Mouse (Mus musculus) hindbrain, embryonic 13.5 days (tissue): ENCODE results near the gene Tmem108. TPM values are rescaled to one million over a fixed set of nuclear protein-coding genes. Genes with fewer than 3 reads are reported as not detected.

Experiments used
- ATAC-seq: fragments of 200-750 bp; cut with Nextera tagmentation; 2 replicates; pipeline ENCODE4 v1.8.0; 2017; ENCODE audit warnings: moderate TSS enrichment; ENCODE audit not compliant: low FRiP score
- H3K27ac ChIP-seq: fragments of 300-500 bp; sonication (generic); 2 replicates; pipeline ENCODE4 v1.5.1; 2015; ENCODE audit warnings: inconsistent platforms, mild to moderate bottlenecking, moderate library complexity
- H3K27me3 ChIP-seq: fragments of 300-500 bp; sonication (generic); 2 replicates; pipeline ENCODE4 v1.6.1; 2015; ENCODE audit warnings: mild to moderate bottlenecking, inconsistent platforms
- H3K36me3 ChIP-seq: fragments of 300-500 bp; sonication (generic); 2 replicates; pipeline ENCODE4 v1.6.1; 2015; ENCODE audit warnings: mild to moderate bottlenecking, inconsistent platforms
- H3K4me1 ChIP-seq: fragments of 300-500 bp; sonication (generic); replicated peaks from 2 replicates; pipeline ENCODE4 v1.6.1; 2015; ENCODE audit warnings: inconsistent platforms
- H3K4me2 ChIP-seq: fragments of 300-500 bp; sonication (generic); 2 replicates; pipeline ENCODE4 v1.6.1; 2015; ENCODE audit warnings: inconsistent platforms, mild to moderate bottlenecking, moderate library complexity
- H3K4me3 ChIP-seq: fragments of 300-500 bp; sonication (generic); 2 replicates; pipeline ENCODE4 v1.5.1; 2015; ENCODE audit warnings: mild to moderate bottlenecking, inconsistent platforms
- H3K9ac ChIP-seq: fragments of 300-500 bp; sonication (generic); 2 replicates; pipeline ENCODE4 v1.6.1; 2015; ENCODE audit warnings: mild to moderate bottlenecking, inconsistent platforms
- H3K9me3 ChIP-seq: fragments of 300-500 bp; sonication (generic); 2 replicates; pipeline ENCODE4 v1.6.1; 2016; ENCODE audit warnings: inconsistent platforms
- WGBS: fragments of 180-500 bp; shearing (Covaris S2); methylation state at CpG from one replicate; pipeline ENCODE4 v1.1.7; 2015; 5-methylcytosine and 5-hydroxymethylcytosine counted together
- polyA plus RNA-seq: library from polyadenylated mRNA; unstranded; fragments of >200 nt; fragmentation: Nextera tagmentation; extraction: Ambion mirVana; gene quantifications from 2 replicates; pipeline ENCODE4 v1.2.1, GENCODE M21; 2015

The Tmem108 gene
- polyA plus RNA-seq, 1 experiment from 2014 or later, result 30.0 TPM

DNA sequence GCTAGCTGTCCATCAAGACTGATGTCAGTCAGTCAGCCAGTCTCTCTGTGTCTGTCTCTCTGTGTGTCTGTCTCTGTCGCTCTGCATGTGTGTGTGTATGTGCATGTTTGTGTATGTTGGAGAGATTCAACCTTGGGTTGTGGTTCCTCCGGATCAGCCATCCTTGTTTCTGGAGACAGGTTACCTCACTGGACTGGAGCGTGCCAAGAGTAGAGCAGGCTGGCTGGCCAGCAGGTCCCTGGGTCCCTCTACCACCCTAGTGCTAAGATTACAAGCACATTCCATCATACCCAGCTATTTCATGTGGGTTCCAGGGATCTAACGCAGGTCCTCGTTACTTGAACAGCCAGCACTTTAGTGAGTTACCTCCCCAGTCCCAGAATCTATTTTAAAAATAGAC is 138.6 kb downstream of the Tmem108 start:
- Histone ChIP-seq H3K36me3 (no peaks in the 10 kb centered on the region), H3K9me3 (no peaks in the 10 kb centered on the region), H3K27ac (no peak overlapping the region), H3K27me3 (peaks cover 11% of the 10 kb centered on the region; the same call in 1 of the 2 replicates), H3K4me3 (no peak overlapping the region), H3K4me1 (0 out of 2 replicates have a peak, but pooled peaks cover 3% of the 10 kb centered on the region), H3K4me2 (no peak overlapping the region), H3K9ac (no peak overlapping the region)
- 91% methylated on average over 5 of the region's 5 CpGs for WGBS
- no peak for ATAC-seq

GRCm38 (mm10) chr9:103621870-103622269 is 139.8 kb downstream of the Tmem108 start:
- Histone ChIP-seq H3K9me3 (no peaks in the 10 kb centered on the region), H3K27ac (no peak overlapping the region), H3K9ac (no peak overlapping the region), H3K4me3 (no peak overlapping the region), H3K4me2 (no peak overlapping the region), H3K36me3 (no peaks in the 10 kb centered on the region), H3K27me3 (peaks cover 10% of the 10 kb centered on the region; the same call in 1 of the 2 replicates), H3K4me1 (0 out of 2 replicates have a peak, but pooled peaks cover 3% of the 10 kb centered on the region)
- ATAC-seq, result no peak
- 93% methylated on average over 2 of the region's 2 CpGs for WGBS

- peaks cover 6% of the 10 kb centered on the region; the same call in 1 of the 2 replicates for H3K27me3 ChIP-seq
- no peak overlapping the region for H3K4me2 ChIP-seq
- WGBS, result 91% methylated on average over 8 of the region's 8 CpGs
- 0 out of 2 replicates have a peak, but pooled peaks cover 3% of the 10 kb centered on the region for H3K4me1 ChIP-seq
- no peak overlapping the region for H3K9ac ChIP-seq
- ATAC-seq, result no peak
- H3K9me3 ChIP-seq, result peaks cover 8% of the 10 kb centered on the region
- H3K4me3 ChIP-seq, result no peak overlapping the region
- H3K27ac ChIP-seq, result no peak overlapping the region
- H3K36me3 ChIP-seq, result no peaks in the 10 kb centered on the region
Observed at GRCm38 (mm10) chr9:103620517-103621212, 141.0 kb downstream of the Tmem108 start.

GRCm38 (mm10) chr9:103614260-103614659 is 147.4 kb downstream of the Tmem108 start:
- no peak overlapping the region for H3K4me2 ChIP-seq
- 91% methylated on average over 4 of the region's 4 CpGs for WGBS
- peaks cover 21% of the 10 kb centered on the region for H3K9me3 ChIP-seq
- no peak overlapping the region for H3K4me3 ChIP-seq
- H3K27ac ChIP-seq, result no peak overlapping the region
- no peaks in the 10 kb centered on the region for H3K36me3 ChIP-seq
- no peak overlapping the region for H3K9ac ChIP-seq
- H3K27me3 ChIP-seq, result no peaks in the 10 kb centered on the region
- ATAC-seq, result no peak
- 0 out of 2 replicates have a peak, but pooled peaks cover 3% of the 10 kb centered on the region for H3K4me1 ChIP-seq

DNA sequence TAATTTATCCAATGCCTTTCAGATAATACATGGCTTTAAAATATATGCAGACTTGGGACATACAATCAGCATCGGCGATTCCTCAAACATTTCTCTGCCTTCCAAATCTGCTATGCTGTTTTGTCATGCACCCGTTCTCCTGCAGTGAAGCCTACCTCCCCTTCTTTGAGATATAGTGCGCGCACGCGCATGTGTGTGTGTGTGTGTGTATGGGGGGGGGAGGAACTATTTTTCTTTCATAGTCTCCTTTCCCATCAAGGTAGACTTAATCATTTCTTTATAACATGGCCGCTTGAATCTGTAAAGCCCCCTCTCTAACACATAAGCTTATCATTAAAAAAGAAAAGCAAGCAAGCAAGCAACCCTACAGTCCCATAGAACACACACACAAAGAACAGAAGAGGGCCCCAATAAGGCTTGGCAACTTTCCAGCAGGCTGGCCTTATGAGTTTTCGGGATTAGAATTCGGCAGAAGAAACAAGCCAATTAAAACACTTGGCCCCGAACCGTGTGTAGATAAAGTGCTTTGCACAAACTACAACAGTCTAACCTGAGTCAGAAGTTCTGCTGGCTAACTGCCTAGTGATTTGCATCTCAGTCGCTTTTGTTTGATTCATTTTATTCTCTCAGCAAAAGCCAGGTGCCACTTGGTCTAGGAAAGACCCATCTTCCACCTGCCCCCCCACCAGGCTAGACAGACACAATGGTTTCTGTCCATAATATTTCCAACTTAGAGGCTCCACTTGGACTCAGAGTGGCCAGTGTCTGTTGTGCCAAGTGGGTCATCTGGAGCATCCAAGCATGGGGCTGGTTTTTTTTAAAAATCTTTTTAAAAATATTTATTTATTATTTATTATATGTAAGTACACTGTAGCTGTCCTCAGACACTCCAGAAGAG is 153.2 kb downstream of the Tmem108 start:
- 77% methylated on average over 13 of the region's 13 CpGs for WGBS
- Histone ChIP-seq H3K36me3 (no peaks in the 10 kb centered on the region), H3K4me1 (peaks cover 8% of the 10 kb centered on the region; the same call in 1 of the 2 replicates), H3K27me3 (no peaks in the 10 kb centered on the region), H3K9ac (no peak overlapping the region), H3K9me3 (0 out of 2 replicates have a peak, but pooled peaks cover 6% of the 10 kb centered on the region), H3K27ac (no peak overlapping the region), H3K4me2 (no peak overlapping the region), H3K4me3 (no peak overlapping the region)
- ATAC-seq, result no peak

DNA sequence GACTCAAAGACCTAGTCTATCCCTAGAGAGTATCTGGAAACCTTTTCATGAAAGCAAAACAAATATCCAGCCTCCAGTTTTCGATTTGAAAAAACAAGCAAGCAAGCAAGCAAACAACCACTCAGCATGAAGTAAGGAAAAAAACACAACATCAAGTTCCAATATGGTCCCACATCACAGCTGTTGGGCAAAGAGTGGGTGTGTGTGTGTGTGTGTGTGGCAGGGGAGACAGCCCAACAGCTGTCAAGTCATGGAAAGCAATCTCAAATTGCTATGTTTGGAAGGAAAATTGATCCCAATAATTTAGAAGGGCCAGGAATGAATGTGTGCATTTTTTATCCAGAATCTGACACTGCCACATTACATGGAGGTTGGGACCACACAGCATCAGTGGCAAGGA is 155.6 kb downstream of the Tmem108 start:
- Histone ChIP-seq H3K27ac (no peak overlapping the region), H3K27me3 (no peaks in the 10 kb centered on the region)
- WGBS, result 76% methylated on average over 1 of the region's 1 CpGs

DNA sequence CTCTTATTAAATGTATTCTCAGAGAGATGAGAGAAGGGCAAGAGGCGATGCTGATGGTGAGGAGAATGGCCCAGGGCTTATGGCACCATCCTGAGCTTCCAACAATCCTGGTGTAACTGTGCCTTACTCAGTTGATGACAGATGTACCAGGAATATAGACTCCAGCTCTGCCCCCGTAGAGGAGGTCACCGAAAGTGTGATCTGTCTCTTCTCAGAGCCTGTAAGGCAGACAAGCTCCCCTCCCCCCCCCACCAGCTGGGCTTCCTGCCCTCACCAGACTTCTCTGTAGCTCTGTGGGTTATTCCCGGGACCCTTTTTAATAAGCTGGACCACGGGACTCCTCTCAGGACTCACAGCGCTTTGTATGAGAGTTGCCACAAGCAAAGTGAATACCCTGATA is 157.8 kb downstream of the Tmem108 start:
- Histone ChIP-seq H3K27ac (no peak overlapping the region), H3K4me1 (peaks cover 5% of the 10 kb centered on the region; the same call in 1 of the 2 replicates), H3K9me3 (no peaks in the 10 kb centered on the region), H3K27me3 (no peaks in the 10 kb centered on the region), H3K4me2 (no peak overlapping the region), H3K4me3 (no peak overlapping the region), H3K9ac (no peak overlapping the region), H3K36me3 (no peaks in the 10 kb centered on the region)
- WGBS, result 70% methylated on average over 6 of the region's 6 CpGs
- no peak for ATAC-seq

More for the DNA sequence above, 155.6 kb downstream of the Tmem108 start:
- ATAC-seq, result no peak
- 0 out of 2 replicates have a peak, but pooled peaks cover under 1% of the 10 kb centered on the region for H3K9me3 ChIP-seq
- H3K4me3 ChIP-seq, result no peak overlapping the region
- H3K4me1 ChIP-seq, result peaks cover 5% of the 10 kb centered on the region; the same call in 1 of the 2 replicates
- no peaks in the 10 kb centered on the region for H3K36me3 ChIP-seq
- no peak overlapping the region for H3K9ac ChIP-seq
- no peak overlapping the region for H3K4me2 ChIP-seq

DNA sequence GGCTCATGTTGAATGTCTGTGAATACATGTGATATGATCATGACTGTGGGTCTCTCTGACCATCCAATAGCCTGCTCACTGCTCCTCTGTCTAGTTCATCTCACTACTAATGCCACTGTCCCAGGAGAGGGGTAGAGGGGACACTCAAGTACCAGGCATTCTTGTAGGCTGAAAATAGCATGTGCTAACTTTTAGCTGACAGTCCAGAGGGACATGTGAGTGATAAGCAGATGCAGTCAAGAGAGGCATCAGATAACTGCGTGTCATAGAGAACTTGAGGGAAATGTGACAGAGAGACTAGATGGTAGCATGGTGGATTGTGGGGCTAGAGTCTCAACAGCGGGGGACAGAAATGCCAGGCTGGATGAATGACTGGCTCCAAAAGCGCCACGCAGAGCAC is 159.8 kb downstream of the Tmem108 start:
- Histone ChIP-seq H3K27me3 (no peaks in the 10 kb centered on the region), H3K4me1 (no peaks in the 10 kb centered on the region; the same call in 1 of the 2 replicates), H3K27ac (no peak overlapping the region), H3K36me3 (no peaks in the 10 kb centered on the region), H3K9me3 (no peaks in the 10 kb centered on the region), H3K4me2 (no peak overlapping the region), H3K4me3 (no peak overlapping the region), H3K9ac (no peak overlapping the region)
- ATAC-seq, result no peak
- WGBS, result 86% methylated on average over 4 of the region's 4 CpGs

DNA sequence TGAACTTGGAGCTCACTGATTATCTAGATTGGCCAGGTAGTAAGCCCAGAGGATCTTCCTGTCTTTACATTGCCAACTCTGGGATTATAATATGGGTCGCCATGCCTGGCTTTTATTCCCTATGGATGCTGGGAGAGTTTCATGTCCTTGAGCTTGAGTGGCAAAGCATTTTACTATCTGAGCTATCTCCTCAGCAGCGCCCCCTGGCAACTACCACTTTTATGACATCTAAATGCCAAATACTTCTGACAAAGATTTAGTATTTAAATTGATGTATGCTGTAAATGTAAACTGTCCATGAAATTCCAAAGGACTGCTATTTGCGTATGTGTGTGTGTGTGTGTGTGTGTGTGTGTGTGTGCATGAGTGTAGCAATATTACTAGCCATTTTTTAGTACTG is 160.8 kb downstream of the Tmem108 start:
- no peak overlapping the region for H3K9ac ChIP-seq

GRCm38 (mm10) chr9:103599908-103600307 is 161.7 kb downstream of the Tmem108 start:
- Histone ChIP-seq H3K4me1 (peaks cover 9% of the 10 kb centered on the region), H3K4me3 (no peak overlapping the region), H3K4me2 (no peak overlapping the region), H3K27me3 (no peaks in the 10 kb centered on the region), H3K9me3 (no peaks in the 10 kb centered on the region), H3K27ac (no peak overlapping the region), H3K36me3 (no peaks in the 10 kb centered on the region), H3K9ac (no peak overlapping the region)
- no peak for ATAC-seq
- WGBS, result 87% methylated on average over 3 of the region's 3 CpGs

More for the DNA sequence above, 160.8 kb downstream of the Tmem108 start:
- H3K36me3 ChIP-seq, result no peaks in the 10 kb centered on the region
- no peaks in the 10 kb centered on the region for H3K9me3 ChIP-seq
- H3K27me3 ChIP-seq, result no peaks in the 10 kb centered on the region
- H3K27ac ChIP-seq, result no peak overlapping the region
- ATAC-seq, result no peak
- WGBS, result 53% methylated on average over 3 of the region's 3 CpGs
- H3K4me1 ChIP-seq, result peaks cover 2% of the 10 kb centered on the region
- H3K4me2 ChIP-seq, result no peak overlapping the region
- H3K4me3 ChIP-seq, result no peak overlapping the region

GRCm38 (mm10) chr9:103597861-103598260 is 163.8 kb downstream of the Tmem108 start:
- H3K36me3 ChIP-seq, result no peaks in the 10 kb centered on the region
- no peaks in the 10 kb centered on the region for H3K9me3 ChIP-seq
- H3K4me2 ChIP-seq, result no peak overlapping the region
- peaks cover 27% of the 10 kb centered on the region for H3K4me1 ChIP-seq
- 92% methylated on average over 2 of the region's 2 CpGs for WGBS
- H3K27me3 ChIP-seq, result no peaks in the 10 kb centered on the region
- no peak for ATAC-seq
- H3K27ac ChIP-seq, result no peak overlapping the region
- no peak overlapping the region for H3K4me3 ChIP-seq
- no peak overlapping the region for H3K9ac ChIP-seq

DNA sequence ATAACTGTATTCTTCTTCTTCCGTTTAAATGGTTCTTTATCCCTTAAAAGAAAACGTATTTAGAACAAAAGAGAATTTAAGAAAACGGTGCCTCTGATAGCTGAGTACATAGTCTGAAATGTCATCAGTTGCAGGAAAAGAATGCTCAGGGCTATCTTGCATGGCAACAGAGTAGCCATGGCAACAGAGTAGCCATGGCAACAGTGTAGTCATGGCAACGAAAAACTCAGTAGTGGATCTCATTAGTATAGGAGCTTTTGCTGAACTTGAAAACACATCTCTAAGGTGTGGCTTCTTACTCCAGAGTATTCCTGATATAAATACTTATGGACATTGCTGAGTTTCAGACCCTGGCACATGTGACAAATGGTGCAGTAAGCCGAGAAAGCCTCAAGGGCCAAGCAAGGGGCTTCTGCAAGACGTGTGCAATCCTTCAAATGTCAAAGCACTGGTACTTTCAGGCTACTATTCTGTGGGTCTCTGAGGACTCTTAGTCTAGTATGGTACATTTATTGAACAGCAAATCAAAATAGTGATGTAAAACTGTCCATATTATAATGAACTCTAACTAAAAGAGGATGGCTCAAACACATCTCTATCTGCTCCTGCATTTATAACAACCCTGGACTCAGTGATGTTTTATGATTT is 166.3 kb downstream of the Tmem108 start:
- peak overlapping the region; percentile 70 for H3K27ac ChIP-seq
- no peak overlapping the region for H3K9ac ChIP-seq
- no peaks in the 10 kb centered on the region for H3K36me3 ChIP-seq
- no peaks in the 10 kb centered on the region for H3K9me3 ChIP-seq
- 0 out of 2 replicates have a peak overlapping the region, but pooled peaks have one; percentile 10 for H3K4me2 ChIP-seq
- ATAC-seq, result peak; percentile 93
- H3K4me3 ChIP-seq, result no peak overlapping the region
- peaks cover 31% of the 10 kb centered on the region for H3K4me1 ChIP-seq
- WGBS, result 18% methylated on average over 6 of the region's 6 CpGs
- H3K27me3 ChIP-seq, result no peaks in the 10 kb centered on the region
